Mouse (Mus musculus): ENCODE measurements around the gene Capzb. TPM values are rescaled to one million over a fixed set of nuclear protein-coding genes. Genes with fewer than 3 reads are reported as not detected.

Capzb gene
- polyA plus RNA-seq, 1 experiment from 2014 or later = 301 TPM

DNA sequence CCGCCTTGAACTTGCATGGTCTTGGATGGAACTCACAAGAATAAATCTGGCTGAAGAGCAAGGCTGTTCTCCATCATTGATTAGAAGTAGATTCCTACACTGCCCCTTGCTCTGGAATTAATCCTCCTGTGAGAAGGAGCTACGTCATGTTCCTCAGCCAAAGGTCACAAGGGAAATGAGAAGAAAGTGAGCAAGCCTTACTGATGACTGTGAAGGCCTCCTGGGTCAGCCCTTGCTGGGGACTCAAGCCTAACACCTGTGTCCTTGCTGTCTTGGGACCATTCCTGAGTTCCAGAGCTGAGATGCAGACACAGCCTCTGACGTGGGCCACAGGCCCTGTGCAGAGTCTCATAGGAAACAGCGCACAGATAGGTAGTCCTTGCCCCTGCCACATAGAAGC lies 33.2 kb downstream of the Capzb start:
- 83% methylated on average over 4 of the region's 4 CpGs for WGBS
- Histone ChIP-seq H3K9me3 (ENCODE audit: control insufficient read depth, low read length) (no peaks in the 10 kb centered on the region), H3K27me3 (ENCODE audit: control insufficient read depth, insufficient read depth, low read length) (no peaks in the 10 kb centered on the region), H3K4me3 (ENCODE audit: control insufficient read depth in 1 of 2, insufficient read depth in 1 of 2, low read depth in 1 of 2, low read length in 2 of 2) (no peak overlapping the region), H3K4me2 (ENCODE audit: low read length) (no peak overlapping the region), H3K27ac (replicated peaks in 1 of 2; ENCODE audit: control insufficient read depth in 1 of 2, insufficient read depth in 1 of 2, low read depth in 2 of 2, low read length in 2 of 2) (no peak overlapping the region), H3K36me3 (ENCODE audit: control insufficient read depth, insufficient read depth, low read length) (peaks cover 19% of the 10 kb centered on the region), H3K4me1 (ENCODE audit: control insufficient read depth in 2 of 2, insufficient read depth in 2 of 2, low read length in 2 of 2) (peaks cover 28 to 55% of the 10 kb centered on the region in 2 experiments), H3K9ac (ENCODE audit: low read length) (no peak overlapping the region)
- no peak for ATAC-seq (ENCODE audit: insufficient number of reproducible peaks, insufficient read depth, low FRiP score, low read depth)

DNA sequence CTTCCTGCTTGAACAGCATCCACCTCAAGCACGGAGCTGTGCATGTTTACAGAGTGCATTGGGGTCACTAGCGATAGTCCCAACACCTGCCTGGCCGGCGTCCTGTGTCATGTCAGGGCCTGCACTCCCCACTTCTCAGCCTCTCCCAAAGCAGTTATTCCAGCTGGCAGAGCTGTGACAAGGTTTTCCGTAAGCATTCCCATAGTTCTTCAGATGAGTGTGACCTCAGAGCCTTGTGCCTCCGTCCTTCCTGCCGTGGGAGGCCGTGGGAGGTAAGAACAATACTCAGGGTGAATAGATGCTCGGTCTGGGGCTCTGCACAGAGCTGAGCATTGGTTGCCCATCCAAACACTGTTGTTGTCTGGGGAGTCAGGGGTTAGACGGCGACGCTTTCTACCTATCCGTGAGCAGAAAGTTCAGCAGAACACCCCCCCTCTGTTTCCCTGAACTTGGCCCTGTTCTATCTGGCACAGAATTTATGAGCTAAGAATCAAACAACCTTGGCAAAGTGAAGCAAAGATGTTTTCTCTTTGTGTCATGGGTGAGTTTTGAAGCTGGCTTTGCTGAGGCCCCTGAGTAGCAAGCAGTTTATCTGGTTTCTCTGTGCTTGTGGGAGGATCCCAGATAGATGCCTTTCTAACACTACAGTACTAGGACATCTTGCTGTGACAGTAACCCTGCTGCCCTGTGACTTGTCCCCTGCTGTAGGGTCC lies 34.0 kb downstream of the Capzb start:
- Histone ChIP-seq H3K27ac (replicated peaks in 1 of 2; ENCODE audit: control insufficient read depth in 1 of 2, insufficient read depth in 1 of 2, low read depth in 2 of 2, low read length in 2 of 2) (peak overlapping the region; percentile 0 to 32; a peak in 2 of 4 replicates), H3K9me3 (ENCODE audit: control insufficient read depth, low read length) (no peaks in the 10 kb centered on the region), H3K27me3 (ENCODE audit: control insufficient read depth, insufficient read depth, low read length) (no peaks in the 10 kb centered on the region), H3K36me3 (ENCODE audit: control insufficient read depth, insufficient read depth, low read length) (peaks cover 19% of the 10 kb centered on the region), H3K4me3 (ENCODE audit: control insufficient read depth in 1 of 2, insufficient read depth in 1 of 2, low read depth in 1 of 2, low read length in 2 of 2) (no peak overlapping the region), H3K4me1 (ENCODE audit: control insufficient read depth in 2 of 2, insufficient read depth in 2 of 2, low read length in 2 of 2) (peaks cover 33 to 60% of the 10 kb centered on the region in 2 experiments), H3K4me2 (ENCODE audit: low read length) (no peak overlapping the region), H3K9ac (ENCODE audit: low read length) (no peak overlapping the region)
- WGBS = 56% methylated on average over 13 of the region's 13 CpGs
- no peak for ATAC-seq (ENCODE audit: insufficient number of reproducible peaks, insufficient read depth, low FRiP score, low read depth)

DNA sequence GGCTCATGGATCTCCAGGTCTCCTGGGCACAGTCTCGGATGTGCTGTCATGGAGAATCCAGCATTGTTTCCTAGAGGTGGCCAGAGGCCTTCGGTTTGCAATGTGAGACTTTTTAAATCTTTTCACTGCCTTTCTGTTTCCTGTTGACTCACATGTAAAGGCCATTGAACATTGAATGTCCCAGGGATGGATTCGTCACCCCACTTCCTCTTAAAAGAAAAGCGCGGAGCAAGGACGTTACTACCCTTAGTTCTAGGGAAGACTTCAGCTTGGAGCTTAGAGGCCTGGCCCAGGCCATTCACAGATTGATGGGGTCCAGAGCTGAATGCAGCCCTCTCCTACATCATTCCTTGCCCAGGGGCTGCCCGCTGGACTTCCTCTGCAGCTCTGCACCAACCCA lies 35.2 kb downstream of the Capzb start:
- Histone ChIP-seq H3K27ac (replicated peaks in 1 of 2; ENCODE audit: control insufficient read depth in 1 of 2, insufficient read depth in 1 of 2, low read depth in 2 of 2, low read length in 2 of 2) (peak overlapping the region; percentile 21 to 55), H3K4me1 (ENCODE audit: control insufficient read depth in 2 of 2, insufficient read depth in 2 of 2, low read length in 2 of 2) (peaks cover 43 to 71% of the 10 kb centered on the region in 2 experiments)
- 68% methylated on average over 7 of the region's 7 CpGs for WGBS

DNA sequence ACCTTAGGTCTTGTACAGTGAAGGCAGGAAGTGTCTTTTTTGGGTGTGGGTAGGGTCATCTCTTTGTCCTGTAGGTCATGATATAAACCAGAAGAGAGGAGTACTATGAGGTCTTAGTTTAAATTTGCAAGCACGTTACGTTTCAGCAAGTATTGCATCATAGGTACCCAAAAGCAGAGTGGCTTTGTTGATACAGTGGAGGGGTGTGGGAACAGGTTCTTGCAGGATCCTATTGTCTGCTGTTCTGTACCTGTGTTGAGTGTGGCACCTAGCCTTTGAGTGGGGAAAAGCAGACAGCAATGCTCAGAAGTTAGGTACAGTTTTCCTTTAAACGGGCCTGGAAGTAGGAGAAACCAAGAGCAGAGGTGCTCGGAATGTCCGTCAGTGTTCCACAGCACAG lies 36.6 kb downstream of the Capzb start:
- 87% methylated on average over 5 of the region's 5 CpGs for WGBS
- H3K9me3 ChIP-seq (ENCODE audit: control insufficient read depth, low read length) = no peaks in the 10 kb centered on the region
- no peak overlapping the region for H3K4me3 ChIP-seq (ENCODE audit: control insufficient read depth in 1 of 2, insufficient read depth in 1 of 2, low read depth in 1 of 2, low read length in 2 of 2)
- H3K9ac ChIP-seq (ENCODE audit: low read length) = no peak overlapping the region
- peaks cover 14% of the 10 kb centered on the region for H3K36me3 ChIP-seq (ENCODE audit: control insufficient read depth, insufficient read depth, low read length)
- ATAC-seq (ENCODE audit: insufficient number of reproducible peaks, insufficient read depth, low FRiP score, low read depth) = no peak
- H3K27ac ChIP-seq (replicated peaks in 1 of 2; ENCODE audit: control insufficient read depth in 1 of 2, insufficient read depth in 1 of 2, low read depth in 2 of 2, low read length in 2 of 2) = no peak overlapping the region
- no peaks in the 10 kb centered on the region for H3K27me3 ChIP-seq (ENCODE audit: control insufficient read depth, insufficient read depth, low read length)
- H3K4me1 ChIP-seq (ENCODE audit: control insufficient read depth in 2 of 2, insufficient read depth in 2 of 2, low read length in 2 of 2) = peaks cover 52 to 85% of the 10 kb centered on the region in 2 experiments
- H3K4me2 ChIP-seq (ENCODE audit: low read length) = no peak overlapping the region

More for the DNA sequence above, 35.2 kb downstream of the Capzb start:
- no peak overlapping the region for H3K4me3 ChIP-seq (ENCODE audit: control insufficient read depth in 1 of 2, insufficient read depth in 1 of 2, low read depth in 1 of 2, low read length in 2 of 2)
- no peak for ATAC-seq (ENCODE audit: insufficient number of reproducible peaks, insufficient read depth, low FRiP score, low read depth)
- no peak overlapping the region for H3K9ac ChIP-seq (ENCODE audit: low read length)
- H3K27me3 ChIP-seq (ENCODE audit: control insufficient read depth, insufficient read depth, low read length) = no peaks in the 10 kb centered on the region
- H3K4me2 ChIP-seq (ENCODE audit: low read length) = no peak overlapping the region
- no peaks in the 10 kb centered on the region for H3K9me3 ChIP-seq (ENCODE audit: control insufficient read depth, low read length)
- H3K36me3 ChIP-seq (ENCODE audit: control insufficient read depth, insufficient read depth, low read length) = peaks cover 14% of the 10 kb centered on the region

DNA sequence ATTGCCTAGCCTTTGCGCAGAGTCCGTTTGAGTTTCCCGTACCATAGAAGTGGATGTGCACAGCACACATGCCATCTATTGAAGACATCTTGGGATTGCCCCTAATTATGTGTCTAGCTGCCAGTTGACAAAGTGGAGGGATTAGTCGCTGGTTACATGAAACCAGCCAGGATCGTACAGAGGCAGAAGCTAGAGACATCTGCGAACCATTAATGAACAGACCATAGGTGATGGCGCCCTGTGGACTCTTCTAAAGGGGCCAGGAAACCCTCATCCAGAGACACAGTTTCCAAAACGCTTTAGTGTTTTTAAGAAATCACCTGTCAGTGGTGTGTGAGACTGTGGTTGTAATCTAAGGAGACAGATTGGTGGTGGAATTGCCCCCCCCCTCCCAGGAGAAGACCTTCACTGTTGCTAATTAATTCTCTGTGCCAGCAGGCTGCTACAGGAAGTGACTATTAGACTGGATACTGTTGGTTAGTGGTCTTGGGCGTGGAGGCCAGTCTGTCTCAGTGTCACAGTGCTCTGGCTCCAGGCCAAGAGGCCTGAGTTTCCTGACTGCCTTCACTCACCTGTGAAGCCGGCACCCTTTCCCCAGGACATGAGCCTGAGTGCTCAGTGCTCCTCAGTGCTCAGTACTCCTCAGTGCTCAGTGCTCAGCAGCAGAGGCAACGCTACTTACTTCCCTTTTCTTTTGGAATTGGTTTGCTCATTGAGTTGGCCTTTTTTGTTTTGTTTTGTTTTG lies 37.8 kb downstream of the Capzb start:
- peak overlapping the region; percentile 15 to 27; a peak in 1 of 4 replicates for H3K27ac ChIP-seq (replicated peaks in 1 of 2; ENCODE audit: control insufficient read depth in 1 of 2, insufficient read depth in 1 of 2, low read depth in 2 of 2, low read length in 2 of 2)
- H3K4me3 ChIP-seq (ENCODE audit: control insufficient read depth in 1 of 2, insufficient read depth in 1 of 2, low read depth in 1 of 2, low read length in 2 of 2) = no peak overlapping the region
- WGBS = 67% methylated on average over 11 of the region's 11 CpGs
- no peaks in the 10 kb centered on the region for H3K9me3 ChIP-seq (ENCODE audit: control insufficient read depth, low read length)
- no peak for ATAC-seq (ENCODE audit: insufficient number of reproducible peaks, insufficient read depth, low FRiP score, low read depth)
- H3K36me3 ChIP-seq (ENCODE audit: control insufficient read depth, insufficient read depth, low read length) = peaks cover 13% of the 10 kb centered on the region
- H3K4me1 ChIP-seq (ENCODE audit: control insufficient read depth in 2 of 2, insufficient read depth in 2 of 2, low read length in 2 of 2) = peaks cover 52 to 89% of the 10 kb centered on the region in 2 experiments
- no peak overlapping the region for H3K9ac ChIP-seq (ENCODE audit: low read length)
- no peaks in the 10 kb centered on the region for H3K27me3 ChIP-seq (ENCODE audit: control insufficient read depth, insufficient read depth, low read length)
- H3K4me2 ChIP-seq (ENCODE audit: low read length) = no peak overlapping the region

DNA sequence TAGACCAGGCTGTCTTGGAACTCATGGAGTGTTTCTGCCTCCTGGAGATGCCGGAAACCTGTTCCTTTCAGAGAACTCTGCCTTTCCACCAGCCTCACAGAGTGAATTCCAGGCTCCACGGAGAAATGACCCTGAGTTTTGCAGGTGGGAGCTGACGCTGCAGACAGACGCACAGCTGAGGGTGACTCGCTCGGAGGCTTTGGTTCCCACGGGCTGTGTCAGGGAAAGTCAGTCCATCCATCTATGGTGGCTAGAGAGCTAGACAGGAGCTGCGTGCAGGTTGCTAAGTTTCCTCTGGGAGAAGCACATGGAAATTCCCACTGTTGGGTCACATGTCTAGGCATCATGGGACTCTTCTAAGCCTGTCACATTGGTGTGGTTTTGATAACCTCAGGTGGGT lies 38.5 kb downstream of the Capzb start:
- Histone ChIP-seq H3K27ac (replicated peaks in 1 of 2; ENCODE audit: control insufficient read depth in 1 of 2, insufficient read depth in 1 of 2, low read depth in 2 of 2, low read length in 2 of 2) (0 out of 4 replicates have a peak overlapping the region, but pooled peaks of 1 of the 2 experiments have one; percentile 27), H3K9me3 (ENCODE audit: control insufficient read depth, low read length) (no peaks in the 10 kb centered on the region), H3K4me1 (ENCODE audit: control insufficient read depth in 2 of 2, insufficient read depth in 2 of 2, low read length in 2 of 2) (peaks cover 51 to 85% of the 10 kb centered on the region in 2 experiments), H3K9ac (ENCODE audit: low read length) (no peak overlapping the region), H3K4me3 (ENCODE audit: control insufficient read depth in 1 of 2, insufficient read depth in 1 of 2, low read depth in 1 of 2, low read length in 2 of 2) (no peak overlapping the region), H3K36me3 (ENCODE audit: control insufficient read depth, insufficient read depth, low read length) (peaks cover 7% of the 10 kb centered on the region), H3K4me2 (ENCODE audit: low read length) (no peak overlapping the region), H3K27me3 (ENCODE audit: control insufficient read depth, insufficient read depth, low read length) (no peaks in the 10 kb centered on the region)
- no peak for ATAC-seq (ENCODE audit: insufficient number of reproducible peaks, insufficient read depth, low FRiP score, low read depth)
- WGBS = 66% methylated on average over 8 of the region's 8 CpGs

DNA sequence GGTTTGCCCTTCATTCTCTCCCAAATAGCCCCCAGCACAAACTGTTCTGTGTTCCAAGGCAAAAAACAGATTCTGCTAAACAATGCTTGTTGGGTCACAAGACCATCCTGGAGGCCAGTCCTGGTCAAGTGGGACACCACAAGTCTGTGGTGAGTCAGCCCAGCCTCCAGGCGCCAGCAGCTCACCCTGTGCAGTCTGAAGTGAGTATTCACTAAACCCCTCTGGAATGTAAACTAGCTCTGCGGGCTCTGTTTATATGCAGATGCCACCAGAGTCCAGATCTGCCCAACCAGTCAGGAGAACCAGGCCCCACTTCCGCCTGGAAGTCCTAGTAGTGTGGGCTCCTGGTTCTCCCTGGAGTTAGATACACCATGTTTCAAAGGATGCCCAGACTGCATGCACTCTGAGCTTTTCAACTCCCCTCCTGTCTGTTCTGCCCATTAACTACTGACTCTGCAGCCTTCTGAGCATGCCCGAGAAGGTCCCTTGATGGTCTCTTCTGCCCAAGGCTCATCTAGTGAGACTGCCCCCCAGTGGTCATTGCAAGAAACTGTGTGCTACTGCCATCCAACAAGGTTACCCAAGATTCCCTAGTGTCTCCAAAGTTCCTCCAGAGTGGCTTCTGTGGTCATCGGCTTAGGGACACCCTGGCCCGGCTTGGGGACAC lies 39.9 kb downstream of the Capzb start:
- H3K9ac ChIP-seq (ENCODE audit: low read length) = peak overlapping the region; percentile 36; the same call in 1 of the 2 replicates
- H3K27me3 ChIP-seq (ENCODE audit: control insufficient read depth, insufficient read depth, low read length) = no peaks in the 10 kb centered on the region
- H3K27ac ChIP-seq (replicated peaks in 1 of 2; ENCODE audit: control insufficient read depth in 1 of 2, insufficient read depth in 1 of 2, low read depth in 2 of 2, low read length in 2 of 2) = peak overlapping the region; percentile 37 to 42; a peak in 3 of 4 replicates
- peaks cover 43 to 77% of the 10 kb centered on the region in 2 experiments for H3K4me1 ChIP-seq (ENCODE audit: control insufficient read depth in 2 of 2, insufficient read depth in 2 of 2, low read length in 2 of 2)
- 52% methylated on average over 6 of the region's 6 CpGs for WGBS
- no peak overlapping the region for H3K4me3 ChIP-seq (ENCODE audit: control insufficient read depth in 1 of 2, insufficient read depth in 1 of 2, low read depth in 1 of 2, low read length in 2 of 2)
- H3K36me3 ChIP-seq (ENCODE audit: control insufficient read depth, insufficient read depth, low read length) = no peaks in the 10 kb centered on the region
- H3K9me3 ChIP-seq (ENCODE audit: control insufficient read depth, low read length) = no peaks in the 10 kb centered on the region
- ATAC-seq (ENCODE audit: insufficient number of reproducible peaks, insufficient read depth, low FRiP score, low read depth) = no peak
- no peak overlapping the region for H3K4me2 ChIP-seq (ENCODE audit: low read length)

Measured in heart, embryonic 14.5 days (tissue).